Mouse (Mus musculus) intestine, postnatal 0 days (tissue): ENCODE data around the gene 4930442H23Rik. TPM values are rescaled to one million over a fixed set of nuclear protein-coding genes. Genes with fewer than 3 reads are reported as not detected.

Experiments used
- ATAC-seq: fragments of 200-750 bp; cut with Nextera tagmentation; 2 replicates; pipeline ENCODE4 v1.8.0; 2017; ENCODE audit warnings: mild to moderate bottlenecking, moderate TSS enrichment, moderate library complexity
- H3K27ac ChIP-seq: fragments of 300-500 bp; sonication (generic); 2 replicates; pipeline ENCODE4 v1.5.1; 2014; ENCODE audit warnings: mild to moderate bottlenecking, low read depth, low read length, moderate library complexity
- H3K27me3 ChIP-seq: fragments of 300-500 bp; sonication (generic); replicated peaks from 2 replicates; pipeline ENCODE4 v1.6.1; 2014; ENCODE audit warnings: low read length, mixed read lengths; ENCODE audit not compliant: control insufficient read depth, insufficient read depth
- H3K36me3 ChIP-seq: fragments of 300-500 bp; sonication (generic); 2 replicates; pipeline ENCODE4 v1.6.1; 2014; ENCODE audit warnings: mild to moderate bottlenecking, moderate library complexity; ENCODE audit not compliant: control insufficient read depth, insufficient read depth
- H3K4me1 ChIP-seq: fragments of 300-500 bp; sonication (generic); replicated peaks from 2 replicates; pipeline ENCODE4 v1.6.1; 2014; ENCODE audit warnings: antibody characterized with exemption, low read length, mixed read lengths; ENCODE audit not compliant: control insufficient read depth, insufficient read depth
- H3K4me2 ChIP-seq: fragments of 300-500 bp; sonication (generic); replicated peaks from 2 replicates; pipeline ENCODE4 v1.6.1; 2014; ENCODE audit warnings: low read depth, mild to moderate bottlenecking, moderate library complexity
- H3K4me3 ChIP-seq: fragments of 300-500 bp; sonication (generic); 2 replicates; pipeline ENCODE4 v1.5.1; 2014; ENCODE audit warnings: low read depth, low read length
- H3K9ac ChIP-seq: fragments of 300-500 bp; sonication (generic); 2 replicates; pipeline ENCODE4 v1.6.1; 2014; ENCODE audit warnings: mild to moderate bottlenecking, low read depth, low read length
- H3K9me3 ChIP-seq: fragments of 300-500 bp; sonication (generic); 2 replicates; pipeline ENCODE4 v1.6.1; 2016; ENCODE audit warnings: mixed run types; ENCODE audit not compliant: control insufficient read depth
- CTCF ChIP-seq: sonication (generic); IDR thresholded peaks from 2 replicates; pipeline ENCODE4 v1.5.1; 2016; ENCODE audit warnings: low read depth, mild to moderate bottlenecking, control low read depth, antibody characterized with exemption, moderate library complexity
- WGBS: fragments of 180-500 bp; shearing (Covaris S2); extraction: QIAGEN DNeasy Blood & Tissue Kit; methylation state at CpG from one replicate; pipeline ENCODE4 v1.1.7; 2014; 5-methylcytosine and 5-hydroxymethylcytosine counted together
- polyA plus RNA-seq: library from polyadenylated mRNA; unstranded; fragments of >200 nt; fragmentation: Nextera tagmentation; extraction: Ambion mirVana; gene quantifications from 2 replicates; pipeline ENCODE4 v1.2.1, GENCODE M21; 2015

The 4930442H23Rik gene
- polyA plus RNA-seq, 1 experiment from 2014 or later, result 0.12 TPM

DNA sequence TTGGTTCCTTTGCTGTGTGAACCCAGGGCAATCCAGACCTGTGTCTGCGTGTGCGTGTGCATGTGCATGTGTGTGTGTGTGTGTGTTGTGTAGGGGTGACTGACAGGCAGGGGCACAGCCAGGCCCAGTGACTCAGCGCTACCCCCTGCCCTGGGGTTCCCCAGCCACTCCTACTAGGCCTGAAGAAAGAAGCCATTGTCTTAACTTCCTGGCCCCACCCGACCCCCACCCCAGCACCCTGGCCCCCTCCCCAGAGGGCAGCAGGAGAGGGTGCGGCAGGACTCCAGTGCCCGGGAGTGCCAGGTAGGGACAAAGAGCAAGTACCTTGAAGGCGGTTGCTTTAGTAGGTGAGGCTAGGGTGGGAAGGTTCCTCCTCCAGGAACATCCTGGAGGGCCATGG, 37.9 kb downstream of the 4930442H23Rik start:
- peak overlapping the region; percentile 21 for H3K4me3 ChIP-seq

DNA sequence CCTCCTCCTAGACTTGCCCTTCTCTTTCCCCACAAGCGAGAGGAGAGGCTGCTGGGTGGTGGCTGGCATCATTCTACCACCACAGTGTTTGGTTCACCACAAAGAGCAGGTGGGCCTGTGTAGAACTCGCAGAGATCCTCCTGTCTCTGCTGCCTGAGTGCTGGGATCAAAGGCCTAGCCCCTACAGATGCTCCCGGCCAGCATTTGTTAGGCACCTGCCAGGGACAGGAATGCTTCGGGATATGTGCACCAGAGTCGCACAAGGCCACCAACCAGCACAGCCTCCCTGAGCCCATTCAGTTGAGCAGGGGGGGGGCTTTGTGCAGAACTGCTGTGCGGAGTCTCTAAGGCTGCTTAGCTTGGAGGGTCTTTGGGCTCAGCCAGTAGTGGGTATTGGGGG, 38.3 kb downstream of the 4930442H23Rik start:
- Histone ChIP-seq H3K4me2 (peak overlapping the region; percentile 59), H3K9ac (0 out of 2 replicates have a peak overlapping the region, but pooled peaks have one; percentile 31)

More for the DNA sequence above, 37.9 kb downstream of the 4930442H23Rik start:
- peak; percentile 70 for ATAC-seq
- no peaks in the 10 kb centered on the region for H3K27me3 ChIP-seq
- H3K36me3 ChIP-seq, result peaks cover 68% of the 10 kb centered on the region
- H3K9ac ChIP-seq, result peak overlapping the region; percentile 31; the same call in 1 of the 2 replicates
- peak overlapping the region; percentile 91 for H3K27ac ChIP-seq
- peaks cover 12% of the 10 kb centered on the region; the same call in 1 of the 2 replicates for H3K4me1 ChIP-seq
- no peak for TF ChIP-seq CTCF
- 43% methylated on average over 7 of the region's 7 CpGs for WGBS
- peak overlapping the region; percentile 59 for H3K4me2 ChIP-seq
- no peaks in the 10 kb centered on the region for H3K9me3 ChIP-seq

DNA sequence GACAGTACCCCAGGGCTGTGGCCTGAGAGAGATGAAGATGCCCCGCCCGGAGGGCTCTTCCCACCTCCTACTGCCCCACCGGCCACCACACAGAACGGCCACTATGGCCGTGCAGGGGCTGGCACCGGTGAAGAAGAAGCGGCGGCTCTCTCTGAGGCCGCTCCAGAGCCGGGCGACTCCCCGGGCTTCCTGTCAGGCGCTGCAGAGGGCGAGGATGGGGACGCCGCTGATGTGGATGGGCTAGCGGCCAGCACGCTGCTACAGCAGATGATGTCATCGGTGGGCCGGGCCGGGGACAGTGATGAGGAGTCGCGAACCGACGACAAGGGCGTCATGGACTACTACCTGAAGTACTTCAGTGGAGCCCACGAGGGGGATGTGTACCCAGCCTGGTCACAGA, 39.0 kb downstream of the 4930442H23Rik start:
- Histone ChIP-seq H3K4me2 (peak overlapping the region; percentile 14; the same call in 1 of the 2 replicates), H3K4me1 (peaks cover 20% of the 10 kb centered on the region), H3K9ac (no peak overlapping the region), H3K27me3 (no peaks in the 10 kb centered on the region), H3K27ac (peak overlapping the region; percentile 91), H3K36me3 (peaks cover 58% of the 10 kb centered on the region), H3K9me3 (no peaks in the 10 kb centered on the region), H3K4me3 (no peak overlapping the region)
- TF ChIP-seq CTCF, result no peak
- 83% methylated on average over 27 of the region's 27 CpGs for WGBS
- ATAC-seq, result no peak

More for the DNA sequence above, 38.3 kb downstream of the 4930442H23Rik start:
- Histone ChIP-seq H3K27ac (peak overlapping the region; percentile 91), H3K36me3 (peaks cover 65% of the 10 kb centered on the region), H3K27me3 (no peaks in the 10 kb centered on the region), H3K4me1 (peaks cover 16% of the 10 kb centered on the region; the same call in 1 of the 2 replicates), H3K4me3 (no peak overlapping the region), H3K9me3 (no peaks in the 10 kb centered on the region)
- no peak for ATAC-seq
- TF ChIP-seq CTCF, result no peak
- WGBS, result 72% methylated on average over 6 of the region's 6 CpGs

DNA sequence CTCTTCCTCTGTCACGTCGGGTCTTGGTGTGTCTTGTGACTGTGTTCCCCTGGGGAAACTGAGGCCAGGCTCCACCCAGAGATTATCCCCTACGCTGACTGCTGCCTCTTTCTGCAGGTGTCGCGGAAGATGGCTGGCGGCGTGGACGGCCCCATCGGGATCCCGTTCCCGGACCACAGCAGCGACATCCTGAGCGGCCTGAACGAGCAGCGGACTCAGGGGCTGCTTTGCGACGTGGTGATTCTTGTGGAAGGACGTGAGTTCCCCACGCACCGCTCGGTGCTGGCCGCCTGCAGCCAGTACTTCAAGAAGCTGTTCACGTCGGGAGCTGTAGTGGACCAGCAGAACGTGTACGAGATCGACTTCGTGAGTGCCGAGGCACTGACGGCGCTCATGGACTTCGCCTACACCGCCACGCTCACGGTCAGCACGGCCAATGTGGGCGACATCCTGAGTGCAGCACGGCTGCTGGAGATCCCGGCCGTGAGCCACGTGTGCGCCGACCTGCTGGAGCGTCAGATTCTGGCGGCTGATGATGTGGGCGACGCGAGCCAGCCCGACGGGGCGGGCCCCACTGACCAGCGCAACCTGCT, 39.7 kb downstream of the 4930442H23Rik start:
- Histone ChIP-seq H3K4me3 (no peak overlapping the region), H3K36me3 (peaks cover 55% of the 10 kb centered on the region), H3K27ac (peak overlapping the region; percentile 91), H3K4me2 (no peak overlapping the region), H3K27me3 (no peaks in the 10 kb centered on the region), H3K9me3 (no peaks in the 10 kb centered on the region), H3K4me1 (peaks cover 20% of the 10 kb centered on the region), H3K9ac (no peak overlapping the region)
- ATAC-seq, result no peak
- TF ChIP-seq CTCF, result no peak
- 91% methylated on average over 52 of the region's 52 CpGs for WGBS

DNA sequence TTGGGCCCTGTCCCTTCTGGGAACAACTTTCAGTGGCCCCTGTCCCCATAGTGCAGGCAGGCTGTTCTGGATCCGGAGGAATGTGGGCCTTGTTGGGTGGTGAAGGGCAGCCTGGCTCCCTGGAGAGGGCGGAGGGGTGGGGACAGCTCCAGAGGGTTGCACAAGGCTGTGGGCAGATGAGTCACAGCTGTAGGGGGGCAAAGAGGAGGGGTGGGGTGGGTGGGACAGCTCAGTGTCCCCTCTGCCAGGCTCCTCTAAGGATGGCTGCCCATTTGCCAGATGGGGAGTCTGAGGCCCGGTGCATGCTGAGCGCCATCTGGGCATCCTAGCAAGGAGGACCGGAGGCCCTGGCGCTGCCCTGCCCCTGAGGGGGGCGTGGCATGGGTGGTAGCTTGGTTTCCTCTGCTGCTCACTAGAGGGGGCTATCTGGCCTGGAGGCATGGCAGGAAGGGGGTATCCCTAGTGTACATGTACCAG, 40.5 kb downstream of the 4930442H23Rik start:
- H3K9ac ChIP-seq, result no peak overlapping the region
- peaks cover 20% of the 10 kb centered on the region for H3K4me1 ChIP-seq
- peak overlapping the region; percentile 91 for H3K27ac ChIP-seq
- WGBS, result 62% methylated on average over 6 of the region's 7 CpGs
- ATAC-seq, result no peak
- peaks cover 47% of the 10 kb centered on the region for H3K36me3 ChIP-seq
- peak; percentile 42 for TF ChIP-seq CTCF
- H3K4me3 ChIP-seq, result no peak overlapping the region
- no peaks in the 10 kb centered on the region for H3K27me3 ChIP-seq
- H3K4me2 ChIP-seq, result peak overlapping the region; percentile 83
- H3K9me3 ChIP-seq, result no peaks in the 10 kb centered on the region

DNA sequence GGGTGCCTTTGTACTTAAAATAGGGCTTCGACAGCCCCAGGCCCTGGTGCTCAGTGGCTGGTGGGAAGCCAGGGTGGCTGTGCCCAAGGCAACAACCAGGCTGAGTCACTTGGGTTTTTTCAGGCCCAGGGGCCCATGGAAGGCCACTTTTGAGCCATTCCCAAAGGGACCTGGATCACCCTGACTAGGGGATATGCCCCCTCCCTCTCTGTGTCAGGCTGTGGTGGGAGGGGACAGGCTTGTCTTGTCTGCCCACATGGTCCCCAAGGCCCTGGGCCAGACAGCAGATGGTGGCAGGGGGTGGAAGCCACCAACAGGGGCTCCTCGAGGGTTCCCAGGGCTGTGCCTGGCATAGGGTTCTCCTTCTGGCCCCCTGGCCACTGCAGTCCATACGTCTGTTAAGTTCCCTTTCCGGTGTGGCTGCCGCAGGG, 41.1 kb downstream of the 4930442H23Rik start:
- H3K9ac ChIP-seq, result peak overlapping the region; percentile 26; the same call in 1 of the 2 replicates
- no peak for ATAC-seq
- H3K27me3 ChIP-seq, result no peaks in the 10 kb centered on the region
- TF ChIP-seq CTCF, result no peak
- H3K9me3 ChIP-seq, result no peaks in the 10 kb centered on the region
- peaks cover 20% of the 10 kb centered on the region for H3K4me1 ChIP-seq
- peak overlapping the region; percentile 91 for H3K27ac ChIP-seq
- peak overlapping the region; percentile 7; the same call in 1 of the 2 replicates for H3K4me3 ChIP-seq
- peaks cover 41% of the 10 kb centered on the region for H3K36me3 ChIP-seq
- H3K4me2 ChIP-seq, result peak overlapping the region; percentile 83
- 58% methylated on average over 5 of the region's 5 CpGs for WGBS
